Mouse (Mus musculus) hindbrain, embryonic 16.5 days (tissue): ENCODE results near the gene Exoc2. TPM values are rescaled to one million over a fixed set of nuclear protein-coding genes. Genes with fewer than 3 reads are reported as not detected.
A peak's percentile ranks its signal among the peaks of the same experiment; 100 is the strongest.

Experiments used
- ATAC-seq: fragments of 200-750 bp; cut with Nextera tagmentation; 2 replicates; pipeline ENCODE4 v1.8.0; 2017; ENCODE audit warnings: moderate TSS enrichment, moderate library complexity
- H3K27ac ChIP-seq: fragments of 300-500 bp; sonication (generic); 2 replicates; pipeline ENCODE4 v1.5.1; 2014; ENCODE audit warnings: low read depth, mild to moderate bottlenecking, control low read depth, low read length, moderate library complexity
- H3K27me3 ChIP-seq: fragments of 300-500 bp; sonication (generic); replicated peaks from 2 replicates; pipeline ENCODE4 v1.6.1; 2014; ENCODE audit warnings: low read length; ENCODE audit not compliant: control insufficient read depth, insufficient read depth
- H3K36me3 ChIP-seq: fragments of 300-500 bp; sonication (generic); 2 replicates; pipeline ENCODE4 v1.6.1; 2014; ENCODE audit warnings: mild to moderate bottlenecking, low read length, moderate library complexity, mixed read lengths; ENCODE audit not compliant: control insufficient read depth, insufficient read depth
- H3K4me1 ChIP-seq: fragments of 300-500 bp; sonication (generic); 2 replicates; pipeline ENCODE4 v1.6.1; 2014; ENCODE audit warnings: low read depth, low read length; ENCODE audit not compliant: control insufficient read depth, insufficient read depth
- H3K4me2 ChIP-seq: fragments of 300-500 bp; sonication (generic); 2 replicates; pipeline ENCODE4 v1.6.1; 2014; ENCODE audit warnings: mild to moderate bottlenecking, low read length, control low read depth, moderate library complexity
- H3K4me3 ChIP-seq: fragments of 300-500 bp; sonication (generic); 2 replicates; pipeline ENCODE4 v1.5.1; 2014; ENCODE audit warnings: mild to moderate bottlenecking, low read length, control low read depth, moderate library complexity
- H3K9ac ChIP-seq: fragments of 300-500 bp; sonication (generic); 2 replicates; pipeline ENCODE4 v1.6.1; 2014; ENCODE audit warnings: low read depth, mild to moderate bottlenecking, control low read depth, low read length, moderate library complexity
- H3K9me3 ChIP-seq: fragments of 300-500 bp; sonication (generic); 2 replicates; pipeline ENCODE4 v1.6.1; 2014; ENCODE audit warnings: mild to moderate bottlenecking, low read length, moderate library complexity; ENCODE audit not compliant: control insufficient read depth
- WGBS: fragments of 180-500 bp; shearing (Covaris S2); extraction: QIAGEN DNeasy Blood & Tissue Kit; methylation state at CpG from one replicate; pipeline ENCODE4 v1.1.7; 2014; 5-methylcytosine and 5-hydroxymethylcytosine counted together
- polyA plus RNA-seq: library from polyadenylated mRNA; unstranded; fragments of >200 nt; fragmentation: Nextera tagmentation; extraction: Ambion mirVana; gene quantifications from 2 replicates; pipeline ENCODE4 v1.2.1, GENCODE M21; 2015

The Exoc2 gene
- polyA plus RNA-seq, 1 experiment from 2014 or later, result 46.7 TPM

- H3K36me3 ChIP-seq, result no peaks in the 10 kb centered on the region
- 47% methylated on average over 4 of the region's 4 CpGs for WGBS
- ATAC-seq, result no peak
Observed at GRCm38 (mm10) chr13:30978224-30978623, 4.3 kb upstream of the Exoc2 start.

DNA sequence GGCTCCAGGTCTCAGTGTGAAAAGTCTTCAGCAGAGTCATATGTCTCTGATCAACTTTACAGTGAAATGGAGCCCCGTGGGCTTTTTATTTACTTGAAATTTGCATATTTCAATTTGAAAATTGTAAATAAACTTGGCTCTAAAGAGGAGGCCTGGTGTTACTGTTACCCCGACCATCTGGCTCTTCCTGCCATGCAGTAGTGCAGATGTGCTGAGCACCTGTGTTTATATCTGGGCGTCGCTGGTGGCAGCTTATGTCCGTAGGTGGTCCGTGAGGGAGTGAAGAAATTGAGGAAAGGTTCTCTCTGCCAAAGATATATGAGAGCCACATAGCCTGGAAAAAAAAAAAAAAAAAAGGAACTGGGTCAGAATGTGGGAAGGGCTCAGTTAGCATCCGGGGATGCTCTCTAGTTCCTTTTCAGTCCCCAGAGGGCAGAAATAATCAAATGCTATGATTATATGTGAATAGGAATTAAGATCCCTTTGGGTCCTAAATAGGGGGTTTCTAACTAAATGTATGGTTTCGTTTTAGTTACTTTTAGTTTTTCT, 2.7 kb upstream of the Exoc2 start:
- peaks cover 9% of the 10 kb centered on the region; the same call in 1 of the 2 replicates for H3K4me1 ChIP-seq
- H3K4me3 ChIP-seq, result no peak overlapping the region
- H3K27ac ChIP-seq, result no peak overlapping the region
- WGBS, result 61% methylated on average over 8 of the region's 8 CpGs
- no peak for ATAC-seq
- no peaks in the 10 kb centered on the region for H3K9me3 ChIP-seq
- no peaks in the 10 kb centered on the region for H3K36me3 ChIP-seq
- no peaks in the 10 kb centered on the region for H3K27me3 ChIP-seq
- H3K9ac ChIP-seq, result no peak overlapping the region
- H3K4me2 ChIP-seq, result no peak overlapping the region

More at GRCm38 (mm10) chr13:30978224-30978623, 4.3 kb upstream of the Exoc2 start:
- Histone ChIP-seq H3K4me2 (no peak overlapping the region), H3K27ac (no peak overlapping the region), H3K9ac (no peak overlapping the region), H3K4me3 (no peak overlapping the region), H3K4me1 (peaks cover 4% of the 10 kb centered on the region; the same call in 1 of the 2 replicates), H3K27me3 (no peaks in the 10 kb centered on the region), H3K9me3 (no peaks in the 10 kb centered on the region)

DNA sequence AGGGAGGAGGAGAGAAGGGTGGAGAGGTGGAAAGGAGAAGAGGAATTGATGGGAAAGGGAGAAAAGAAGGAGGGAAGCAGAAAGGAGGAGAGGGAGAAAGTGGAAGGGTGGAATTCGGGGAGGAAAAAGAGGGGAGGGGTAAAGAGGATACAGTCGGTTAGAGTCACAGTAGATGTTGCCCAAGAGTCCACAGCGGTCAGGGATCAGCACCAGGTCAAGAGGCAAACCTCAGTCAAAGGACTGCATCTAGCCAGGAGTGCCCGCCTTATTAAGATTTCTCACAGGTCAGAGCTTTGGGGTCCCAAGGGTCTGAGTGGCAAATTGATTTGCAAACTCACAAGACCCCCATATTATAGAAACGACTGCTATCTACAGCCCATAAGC, 346 bp upstream of the Exoc2 start:
- Histone ChIP-seq H3K4me3 (peak overlapping the region; percentile 62), H3K4me1 (peaks cover 9% of the 10 kb centered on the region; the same call in 1 of the 2 replicates), H3K4me2 (peak overlapping the region; percentile 67), H3K27ac (no peak overlapping the region), H3K9me3 (no peaks in the 10 kb centered on the region), H3K27me3 (no peaks in the 10 kb centered on the region), H3K9ac (peak overlapping the region; percentile 82), H3K36me3 (no peaks in the 10 kb centered on the region)
- ATAC-seq, result peak; percentile 71
- 19% methylated on average over 5 of the region's 5 CpGs for WGBS

DNA sequence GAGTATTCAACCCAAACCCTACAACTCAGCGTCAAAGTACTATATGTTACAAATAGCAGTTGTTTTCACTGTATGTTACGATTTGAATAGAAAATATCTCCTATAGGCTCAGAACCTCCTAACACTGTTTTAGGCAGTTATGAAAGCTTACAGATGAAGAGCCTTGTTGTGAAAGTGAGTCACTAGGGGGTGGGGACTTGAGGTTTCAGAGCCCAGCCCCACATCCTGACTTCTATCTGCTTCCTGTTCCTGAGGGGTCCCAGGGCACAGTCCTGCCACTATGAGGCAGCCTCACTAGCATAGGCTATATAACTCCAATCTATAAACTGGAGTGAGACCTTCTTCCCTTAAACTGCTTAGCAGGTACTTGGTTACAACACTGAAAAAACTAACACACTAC, 1.8 kb downstream of the Exoc2 start:
- Histone ChIP-seq H3K4me3 (no peak overlapping the region), H3K27me3 (no peaks in the 10 kb centered on the region), H3K4me2 (no peak overlapping the region), H3K4me1 (peaks cover 9% of the 10 kb centered on the region), H3K9ac (no peak overlapping the region), H3K36me3 (no peaks in the 10 kb centered on the region), H3K9me3 (no peaks in the 10 kb centered on the region), H3K27ac (no peak overlapping the region)
- no peak for ATAC-seq
- WGBS, result 93% methylated on average over 2 of the region's 2 CpGs

DNA sequence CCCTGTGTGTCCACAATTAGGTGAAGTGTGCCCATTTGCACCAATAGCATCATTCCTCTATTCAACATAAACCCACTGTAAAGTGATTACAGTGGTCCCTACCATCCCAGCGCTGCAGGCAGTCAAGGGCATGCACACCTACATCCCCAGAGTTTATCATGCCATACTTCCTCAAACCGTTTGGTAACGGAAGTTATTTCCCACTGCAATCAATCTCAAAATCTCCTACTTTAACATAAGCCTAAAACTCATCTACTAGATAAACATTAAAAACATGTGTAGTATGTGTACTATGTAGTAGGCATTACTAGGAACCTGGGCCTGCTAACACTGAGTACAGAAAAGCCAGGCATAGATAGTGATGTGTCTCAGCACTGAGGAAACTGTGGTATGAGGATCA, 2.8 kb downstream of the Exoc2 start:
- no peak overlapping the region for H3K4me3 ChIP-seq
- no peaks in the 10 kb centered on the region for H3K36me3 ChIP-seq
- 94% methylated on average over 3 of the region's 3 CpGs for WGBS
- no peak overlapping the region for H3K4me2 ChIP-seq
- no peak overlapping the region for H3K9ac ChIP-seq
- no peaks in the 10 kb centered on the region for H3K27me3 ChIP-seq
- peaks cover 15% of the 10 kb centered on the region for H3K4me1 ChIP-seq
- no peaks in the 10 kb centered on the region for H3K9me3 ChIP-seq
- ATAC-seq, result no peak
- H3K27ac ChIP-seq, result no peak overlapping the region

DNA sequence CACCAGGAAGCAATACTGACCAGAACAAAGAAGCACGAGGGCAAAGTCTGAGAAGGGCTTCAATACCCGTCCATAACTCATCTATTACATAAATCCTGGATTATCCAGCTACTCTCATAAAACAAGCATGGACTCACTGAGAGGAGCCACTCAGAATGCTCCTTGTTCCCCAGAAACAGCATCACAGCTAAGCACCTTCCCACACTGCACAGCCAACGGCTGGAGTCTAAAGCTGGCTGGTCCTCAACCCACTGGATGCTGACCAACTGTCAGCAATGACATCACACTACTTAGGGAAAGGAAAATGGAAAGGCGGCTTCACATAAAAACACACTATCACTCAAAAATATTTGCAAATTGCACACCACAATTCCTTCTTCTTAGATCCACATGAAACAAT, 5.6 kb downstream of the Exoc2 start:
- Histone ChIP-seq H3K27ac (no peak overlapping the region), H3K9ac (no peak overlapping the region), H3K4me3 (no peak overlapping the region), H3K27me3 (no peaks in the 10 kb centered on the region), H3K4me2 (no peak overlapping the region), H3K36me3 (no peaks in the 10 kb centered on the region), H3K9me3 (no peaks in the 10 kb centered on the region), H3K4me1 (peaks cover 11% of the 10 kb centered on the region)
- ATAC-seq, result no peak
- 70% methylated on average over 4 of the region's 4 CpGs for WGBS

GRCm38 (mm10) chr13:30966507-30966911, 7.4 kb downstream of the Exoc2 start:
- no peak overlapping the region for H3K4me3 ChIP-seq
- 4% methylated on average over 10 of the region's 10 CpGs for WGBS
- H3K4me1 ChIP-seq, result peaks cover 6% of the 10 kb centered on the region
- peak overlapping the region; percentile 41 for H3K4me2 ChIP-seq
- H3K9me3 ChIP-seq, result no peaks in the 10 kb centered on the region
- peak; percentile 56 for ATAC-seq
- H3K27me3 ChIP-seq, result no peaks in the 10 kb centered on the region
- H3K27ac ChIP-seq, result peak overlapping the region; percentile 6; the same call in 1 of the 2 replicates
- peak overlapping the region; percentile 30 for H3K9ac ChIP-seq
- no peaks in the 10 kb centered on the region for H3K36me3 ChIP-seq

DNA sequence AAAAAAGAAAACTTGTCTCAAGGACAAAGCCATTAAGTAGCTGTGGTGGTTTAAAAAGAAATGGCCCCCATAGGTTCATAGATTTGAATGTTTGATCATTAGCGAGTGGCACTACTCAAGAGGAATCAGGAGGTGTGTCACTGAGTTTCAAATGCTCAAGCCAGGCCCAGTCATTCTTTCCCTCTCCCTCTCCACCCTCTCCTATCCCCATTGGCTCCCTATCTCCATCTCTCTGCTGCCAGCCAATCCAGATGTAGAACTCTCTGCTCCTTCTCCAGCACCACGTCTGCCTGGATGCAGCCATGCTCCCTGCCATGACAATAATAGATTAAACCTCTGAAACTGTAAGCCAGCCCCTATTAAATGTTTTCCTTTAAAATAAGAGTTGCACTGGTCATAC, 12.0 kb downstream of the Exoc2 start:
- Histone ChIP-seq H3K9ac (no peak overlapping the region), H3K4me2 (no peak overlapping the region), H3K27me3 (no peaks in the 10 kb centered on the region), H3K36me3 (peaks cover 3% of the 10 kb centered on the region; the same call in 1 of the 2 replicates), H3K4me1 (peaks cover 6% of the 10 kb centered on the region), H3K4me3 (no peak overlapping the region), H3K27ac (no peak overlapping the region), H3K9me3 (no peaks in the 10 kb centered on the region)
- ATAC-seq, result no peak
- WGBS, result 53% methylated on average over 2 of the region's 2 CpGs

GRCm38 (mm10) chr13:30960714-30961113, 13.2 kb downstream of the Exoc2 start:
- Histone ChIP-seq H3K27ac (no peak overlapping the region), H3K9ac (no peak overlapping the region), H3K4me2 (no peak overlapping the region), H3K27me3 (no peaks in the 10 kb centered on the region), H3K9me3 (no peaks in the 10 kb centered on the region), H3K4me3 (no peak overlapping the region), H3K36me3 (peaks cover 3% of the 10 kb centered on the region; the same call in 1 of the 2 replicates), H3K4me1 (no peaks in the 10 kb centered on the region)
- no peak for ATAC-seq
- 95% methylated on average over 2 of the region's 2 CpGs for WGBS
